Mouse (Mus musculus) ES-Bruce4 (cell line): ENCODE measurements around the gene Tnks2.

Source experiments
- CTCF ChIP-seq: IDR thresholded peaks from one replicate; pipeline ENCODE4 v1.8.1; 2011; ENCODE audit warnings: low read depth, low read length
- EP300 ChIP-seq: IDR thresholded peaks from 2 replicates; pipeline ENCODE4 v1.6.1; 2011; ENCODE audit warnings: low read depth, low read length; ENCODE audit not compliant: insufficient read depth
- POLR2A ChIP-seq: IDR thresholded peaks from one replicate; pipeline ENCODE4 v1.8.1; 2011; ENCODE audit warnings: low read length; ENCODE audit not compliant: insufficient read depth

GRCm38 (mm10) chr19:36820469-36820868 is 13.6 kb upstream of the Tnks2 start:
- TF ChIP-seq CTCF, result no peak
- TF ChIP-seq EP300, result no peak
- TF ChIP-seq POLR2A, result no peak
